Mouse (Mus musculus): ENCODE data around the gene Erg.

DNA sequence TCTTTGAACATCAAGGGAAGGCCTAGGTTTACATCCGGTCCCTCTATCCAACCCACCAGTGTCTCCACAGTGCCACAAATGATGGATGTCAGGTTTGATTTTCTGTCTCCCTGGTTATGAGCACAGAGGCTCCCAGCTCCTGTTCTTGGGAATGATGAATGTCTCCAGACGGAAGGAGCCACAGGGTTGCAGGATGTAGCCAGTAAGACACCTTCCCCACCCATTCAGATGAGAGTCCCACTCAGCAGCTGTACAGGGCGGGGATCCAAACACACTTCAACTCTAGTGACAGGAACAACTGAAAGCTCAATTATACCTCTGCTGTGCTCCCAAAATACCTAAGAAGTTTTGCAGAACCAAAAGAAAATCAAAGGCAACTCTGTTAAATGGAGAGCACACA is 51.2 kb downstream of the Erg start:
- no peak for TF ChIP-seq CTCF (IDR thresholded peaks at IDR 0.05; ENCODE audit: extremely low read depth, insufficient read length, insufficient replicate concordance, low read depth, low read length)
- TF ChIP-seq POLR2A (IDR thresholded peaks at IDR 0.05; ENCODE audit: low read depth, low read length): no peak
